Mouse (Mus musculus) bone marrow, adult 2 months (tissue): Measurements from ENCODE around the gene Dock1.

Experiments
- CTCF ChIP-seq: fragments of 200-500 bp; IDR thresholded peaks from 2 replicates; pipeline ENCODE4 v1.5.1; 2011; ENCODE audit warnings: low read length, control low read depth; ENCODE audit not compliant: control insufficient read depth, insufficient read depth
- POLR2A ChIP-seq: fragments of 200-500 bp; IDR thresholded peaks from 2 replicates; pipeline ENCODE4 v1.6.1; 2011; ENCODE audit warnings: low read depth, mild to moderate bottlenecking, control low read depth, low read length, borderline replicate concordance; ENCODE audit not compliant: control insufficient read depth

- TF ChIP-seq CTCF (no peak), POLR2A (no peak)
These were observed 431.5 kb downstream of the Dock1 start for GRCm38 (mm10) chr7:135101921-135102320.
